Mouse (Mus musculus) Patski (cell line): ENCODE measurements at regions not wholly inside any gene's neighbourhood (a gene's known extent, or its start where the extent isn't known, plus 50 kb on each side); places are given as distances from the start of the nearest gene placed in this dataset.

ENCODE experiments used
- ATAC-seq: fragments of 100-300 bp; one replicate; pipeline ENCODE4 v1.8.0; 2021
- CTCF ChIA-PET: fragments of 350-600 bp; sonication (Branson Sonifier 250); formaldehyde crosslinking; loops from one replicate; lab custom pipeline; 2022; ENCODE audit warnings: inconsistent platforms; lab: Charles Lee
- POLR2A ChIA-PET: fragments of 350-600 bp; sonication (Branson Sonifier 250); formaldehyde crosslinking; loops from one replicate; lab custom pipeline; 2022; ENCODE audit warnings: antibody characterized with exemption, inconsistent platforms; lab: Charles Lee
- DNase-seq: peaks from one replicate; pipeline ENCODE4 v3.0.0-alpha.2; 2011; ENCODE audit warnings: low read depth, low spot score
- H3K27me3 ChIP-seq: fragments of 371-371 bp; one replicate; pipeline ENCODE4 v1.5.1; 2021
- CTCF ChIP-seq: fragments of 100-300 bp; IDR thresholded peaks from one replicate; pipeline ENCODE4 v1.5.1; 2021
- in situ Hi-C: fragments of 300-500 bp; cut with MboI; formaldehyde crosslinking; loops from 3 replicates; pipeline ENCODE4 v1.11.1; 2018; ENCODE audit warnings: low pct_unique_long_range_greater_than_20kb, mixed read lengths

DNA sequence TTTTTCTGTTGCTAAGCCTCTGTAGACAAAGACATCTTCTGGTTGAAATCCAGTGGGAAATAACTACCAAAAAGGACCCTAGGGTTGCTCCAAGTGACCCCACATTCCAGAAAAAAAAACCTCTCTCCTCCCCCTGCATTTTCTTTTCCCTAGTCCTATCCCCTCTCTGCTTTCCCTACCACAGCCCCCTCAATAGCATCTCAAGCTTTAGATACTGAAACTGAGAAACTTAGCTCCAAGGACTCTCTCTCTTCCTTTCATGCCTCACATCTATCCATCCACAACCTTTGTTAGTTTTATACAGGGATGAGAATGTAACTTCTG is 207.5 kb upstream of the Ercc4 start:
- CTCF ChIA-PET = no interaction called here
- POLR2A ChIA-PET = no interaction called here
- in situ Hi-C loops = no loop called here

DNA sequence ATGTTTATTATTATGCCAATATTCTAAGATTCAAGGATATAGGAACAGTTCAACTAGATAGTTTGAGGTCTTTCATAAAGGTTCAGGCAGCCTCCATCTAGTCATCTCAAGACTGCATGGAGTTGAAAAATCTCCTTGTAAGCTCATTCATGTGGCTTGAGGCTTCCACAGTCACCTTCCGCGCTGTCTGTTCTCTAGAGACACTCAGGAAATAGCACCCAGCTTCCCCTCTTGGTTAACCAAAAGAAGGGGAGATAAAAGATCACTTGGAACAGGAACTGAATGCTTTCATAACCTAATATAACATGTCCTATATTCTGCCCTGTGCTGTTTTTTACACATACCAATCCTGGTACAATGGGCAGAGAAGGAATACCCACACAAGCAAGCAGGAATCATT is 206.3 kb upstream of the Ercc4 start:
- no peak for DNase-seq
- peaks cover 19% of the 10 kb centered on the region for H3K27me3 ChIP-seq
- TF ChIP-seq CTCF = no peak
- ChIA-PET POLR2A (no interaction called here), CTCF (no interaction called here)
- in situ Hi-C loops = no loop called here
- ATAC-seq = no peak

More for the DNA sequence above, 207.5 kb upstream of the Ercc4 start:
- peaks cover 13% of the 10 kb centered on the region for H3K27me3 ChIP-seq
- DNase-seq (no peak), ATAC-seq (peak; percentile 31)
- no peak for TF ChIP-seq CTCF

DNA sequence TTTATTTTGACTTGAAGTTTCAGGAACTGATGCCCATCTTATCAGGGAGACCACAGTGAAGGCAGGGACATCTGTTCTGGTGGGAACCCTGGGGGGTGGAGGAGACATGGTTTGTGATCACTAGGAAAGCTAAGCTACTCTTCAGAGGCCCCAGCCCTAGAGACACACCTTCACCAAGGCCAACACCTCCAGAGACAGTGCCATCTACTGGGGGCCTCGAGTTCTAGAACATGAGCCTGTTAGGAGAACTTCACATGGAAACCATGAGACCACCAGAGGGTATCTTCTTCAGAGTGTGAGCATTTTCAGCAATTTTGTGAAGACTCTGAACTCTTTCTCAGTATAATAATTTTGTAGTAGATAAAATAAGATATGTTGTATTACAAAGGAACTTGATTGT is 204.5 kb upstream of the Ercc4 start:
- no peak for TF ChIP-seq CTCF
- POLR2A ChIA-PET = no interaction called here
- H3K27me3 ChIP-seq = peaks cover 21% of the 10 kb centered on the region
- CTCF ChIA-PET = no interaction called here
- ATAC-seq = no peak
- in situ Hi-C loops = no loop called here
- DNase-seq = no peak

DNA sequence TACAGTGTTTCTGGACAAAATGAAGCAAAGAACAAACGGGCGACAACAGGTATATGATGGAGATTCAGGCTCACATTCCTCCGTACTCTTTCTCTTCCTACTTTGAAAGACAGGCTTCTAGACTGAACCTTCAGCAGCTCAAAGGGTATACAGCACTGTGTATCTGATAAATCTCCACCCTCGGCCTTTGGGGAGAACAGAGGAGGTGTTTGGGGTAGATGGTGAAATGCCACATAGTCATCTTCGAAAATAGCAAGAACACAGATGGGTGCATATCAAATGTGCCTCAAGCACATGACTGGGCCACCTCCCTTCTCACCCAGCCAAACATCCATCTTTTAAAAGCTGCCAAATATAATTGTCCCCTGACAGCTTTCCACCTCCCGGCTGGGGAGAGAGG is 184.8 kb upstream of the Ercc4 start:
- CTCF ChIA-PET = interaction anchor here (1.0 kb wide), 1 partner anchor 19 kb away, joined by 3 read pairs; no protein-coding TSS in a partner anchor
- TF ChIP-seq CTCF = no peak

DNA sequence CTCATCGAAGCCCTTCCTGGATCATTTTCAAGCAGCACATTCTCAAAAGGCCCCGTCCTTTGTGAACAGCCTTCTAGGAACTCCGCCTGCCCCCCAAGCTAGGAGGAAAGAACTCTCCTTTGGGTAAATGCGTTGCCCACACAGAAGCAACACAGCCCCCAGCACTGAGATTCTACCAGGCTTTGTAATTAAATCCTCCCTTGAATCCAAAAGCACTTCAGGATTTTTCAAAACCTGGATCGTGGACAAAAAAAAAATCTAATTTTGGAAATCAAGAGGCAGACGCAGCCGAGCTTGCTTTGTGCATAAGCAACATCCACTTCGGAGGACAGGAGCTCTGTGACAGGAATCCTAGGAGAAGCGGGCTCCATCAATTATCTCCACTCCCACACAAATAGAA is 183.6 kb upstream of the Ercc4 start:
- in situ Hi-C loops = no loop called here
- no peak for DNase-seq
- POLR2A ChIA-PET = no interaction called here
- H3K27me3 ChIP-seq = peaks cover 16% of the 10 kb centered on the region
- TF ChIP-seq CTCF = no peak
- ATAC-seq = no peak
- CTCF ChIA-PET = interaction anchor here (1.2 kb wide), 1 partner anchor 9 kb away, joined by 3 read pairs; no protein-coding TSS in a partner anchor

More for the DNA sequence above, 184.8 kb upstream of the Ercc4 start:
- ATAC-seq (no peak), DNase-seq (no peak)
- peaks cover 11% of the 10 kb centered on the region for H3K27me3 ChIP-seq
- in situ Hi-C loops = no loop called here
- POLR2A ChIA-PET = no interaction called here

DNA sequence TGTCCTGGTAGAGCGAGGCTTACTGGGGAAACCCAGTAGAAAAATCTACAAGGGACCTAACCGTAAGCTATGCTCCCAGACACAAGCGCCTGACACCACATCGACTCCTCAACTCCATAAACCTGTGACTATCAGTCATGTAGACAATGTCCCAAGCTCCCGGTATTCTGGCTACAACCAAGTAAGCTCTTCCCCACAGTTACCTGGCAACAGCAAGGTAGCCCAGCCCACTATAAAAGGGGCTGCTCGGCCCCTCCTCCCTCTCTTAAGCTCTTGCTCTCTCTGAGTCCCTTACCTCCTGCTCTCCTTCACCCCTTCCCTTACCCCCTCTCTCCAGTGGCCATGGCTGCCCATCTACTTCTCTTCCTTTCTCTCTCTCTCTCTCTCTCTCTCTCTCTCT is 178.4 kb upstream of the Ercc4 start:
- TF ChIP-seq CTCF = no peak
- CTCF ChIA-PET = no interaction called here
- in situ Hi-C loops = no loop called here
- no peak for DNase-seq
- peaks cover 11% of the 10 kb centered on the region for H3K27me3 ChIP-seq
- POLR2A ChIA-PET = no interaction called here
- ATAC-seq = no peak

DNA sequence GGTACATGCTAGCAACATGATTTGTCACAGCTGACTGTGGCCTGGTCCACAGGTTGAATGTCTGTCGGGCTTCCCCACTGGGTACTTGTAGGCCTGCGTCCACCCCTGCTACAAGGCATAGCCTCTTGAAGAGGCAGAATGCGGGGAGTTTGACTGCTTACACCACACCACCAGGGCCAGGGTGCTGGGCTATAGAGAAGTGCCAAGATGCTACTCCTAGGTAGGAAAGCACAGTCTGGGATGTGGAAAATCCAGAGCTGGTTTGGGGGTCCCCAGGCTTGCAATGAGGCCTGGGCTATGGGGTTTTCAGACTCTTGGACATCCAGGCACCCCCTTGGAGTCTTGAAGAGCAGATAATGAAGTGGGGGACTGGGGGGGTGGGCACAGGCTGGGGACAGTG is 176.5 kb upstream of the Ercc4 start:
- in situ Hi-C loops = no loop called here
- DNase-seq (no peak), ATAC-seq (no peak)
- POLR2A ChIA-PET = no interaction called here
- TF ChIP-seq CTCF = no peak
- peaks cover 11% of the 10 kb centered on the region for H3K27me3 ChIP-seq
- CTCF ChIA-PET = no interaction called here

DNA sequence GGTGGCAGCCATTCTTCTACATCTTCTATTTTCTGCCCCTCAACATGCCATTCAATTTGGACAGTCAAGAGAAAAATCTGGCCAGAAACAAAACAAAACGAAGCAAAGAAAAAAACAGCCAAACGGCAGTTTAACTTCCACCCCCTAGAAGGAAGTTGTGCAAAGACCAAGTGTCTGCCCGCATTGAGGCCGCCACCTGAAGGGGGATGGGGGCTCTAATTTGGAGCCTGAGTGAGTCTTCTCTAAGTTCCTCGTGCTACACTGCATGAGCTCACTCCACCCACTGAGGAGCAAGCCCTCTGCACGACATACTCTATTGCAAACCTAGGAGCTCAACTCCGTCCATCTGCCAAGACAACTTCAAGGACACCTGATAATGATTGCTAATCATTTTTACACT is 174.9 kb upstream of the Ercc4 start:
- ATAC-seq = no peak
- in situ Hi-C loops = no loop called here
- CTCF ChIA-PET = interaction anchor here (1.0 kb wide), 1 partner anchor 9 kb away, joined by 3 read pairs; no protein-coding TSS in a partner anchor
- no peak for TF ChIP-seq CTCF
- DNase-seq = no peak
- POLR2A ChIA-PET = interaction anchor here (0.6 kb wide), 1 partner anchor 57 kb away, joined by 4 read pairs; no protein-coding TSS in a partner anchor
- peaks cover 5% of the 10 kb centered on the region for H3K27me3 ChIP-seq

DNA sequence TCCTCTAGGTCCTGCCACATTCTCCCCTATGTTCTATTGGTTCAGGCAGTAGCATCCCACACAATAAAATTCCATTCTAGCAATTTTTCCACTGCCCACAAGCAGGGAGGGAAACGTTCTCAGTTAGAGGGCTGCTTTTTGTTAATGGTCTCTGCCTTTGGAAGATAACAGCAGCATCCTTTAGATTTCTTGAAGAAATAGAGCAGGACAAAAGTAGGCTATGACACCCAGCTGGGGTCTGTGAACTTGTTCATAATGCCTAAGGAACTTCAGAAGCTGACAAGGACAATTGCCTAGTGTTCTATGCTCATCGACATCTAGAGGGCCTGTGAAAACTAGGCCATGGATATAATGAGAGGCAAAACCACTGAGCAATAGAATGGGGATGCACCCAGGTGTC is 174.2 kb upstream of the Ercc4 start:
- POLR2A ChIA-PET = interaction anchor here (0.6 kb wide), 1 partner anchor 58 kb away, joined by 4 read pairs; no protein-coding TSS in a partner anchor
- CTCF ChIA-PET = interaction anchor here (1.0 kb wide), 1 partner anchor 9 kb away, joined by 3 read pairs; no protein-coding TSS in a partner anchor
- no peak for ATAC-seq
- DNase-seq = no peak
- in situ Hi-C loops = no loop called here
- peaks cover 5% of the 10 kb centered on the region for H3K27me3 ChIP-seq
- TF ChIP-seq CTCF = no peak

DNA sequence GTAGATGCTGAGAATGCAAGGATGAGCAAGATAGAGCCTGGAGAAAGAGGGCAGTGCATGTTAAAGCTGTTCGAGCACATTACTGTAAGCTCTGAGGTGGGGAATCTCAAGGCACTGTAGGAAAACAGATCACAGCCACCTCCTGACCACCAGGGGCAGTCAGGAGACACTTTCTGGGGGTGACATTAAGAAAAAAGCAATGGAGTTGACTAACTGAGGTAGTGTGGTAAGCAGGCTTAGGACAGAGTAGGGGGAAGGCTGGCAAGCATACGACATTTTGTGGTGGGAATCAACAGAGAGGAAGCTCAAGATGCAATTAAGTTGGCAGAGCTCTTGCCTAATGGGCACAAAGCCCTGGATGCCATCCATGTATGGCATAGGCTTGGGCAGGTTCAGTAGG is 172.9 kb upstream of the Ercc4 start:
- POLR2A ChIA-PET = no interaction called here
- DNase-seq = no peak
- no peaks in the 10 kb centered on the region for H3K27me3 ChIP-seq
- ATAC-seq = peak; percentile 35
- CTCF ChIA-PET = interaction anchor here (0.8 kb wide), 1 partner anchor 13 kb away, joined by 3 read pairs; no protein-coding TSS in a partner anchor
- peak; percentile 52 for TF ChIP-seq CTCF
- in situ Hi-C loops = no loop called here

DNA sequence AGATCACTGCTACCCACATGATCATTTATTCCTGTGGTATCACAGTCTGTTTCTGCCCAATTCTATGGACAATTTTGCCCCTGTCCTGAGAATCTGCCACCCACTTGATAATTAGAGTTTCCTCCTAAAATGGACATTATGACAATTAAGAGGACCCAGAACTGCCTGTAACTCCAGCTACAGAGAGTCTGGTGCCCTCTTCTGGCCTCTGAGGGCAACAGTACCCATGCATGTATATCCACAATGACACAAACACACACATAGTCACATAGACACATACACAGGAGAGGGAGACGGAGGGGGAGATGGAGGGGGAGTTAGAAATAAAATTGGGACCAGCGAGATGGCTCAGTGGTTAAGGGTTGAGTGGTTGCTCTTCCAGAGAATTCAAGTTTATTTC is 170.9 kb upstream of the Ercc4 start:
- DNase-seq = no peak
- in situ Hi-C loops = no loop called here
- POLR2A ChIA-PET = no interaction called here
- TF ChIP-seq CTCF = peak; percentile 35
- H3K27me3 ChIP-seq = no peaks in the 10 kb centered on the region
- CTCF ChIA-PET = no interaction called here
- ATAC-seq = no peak

DNA sequence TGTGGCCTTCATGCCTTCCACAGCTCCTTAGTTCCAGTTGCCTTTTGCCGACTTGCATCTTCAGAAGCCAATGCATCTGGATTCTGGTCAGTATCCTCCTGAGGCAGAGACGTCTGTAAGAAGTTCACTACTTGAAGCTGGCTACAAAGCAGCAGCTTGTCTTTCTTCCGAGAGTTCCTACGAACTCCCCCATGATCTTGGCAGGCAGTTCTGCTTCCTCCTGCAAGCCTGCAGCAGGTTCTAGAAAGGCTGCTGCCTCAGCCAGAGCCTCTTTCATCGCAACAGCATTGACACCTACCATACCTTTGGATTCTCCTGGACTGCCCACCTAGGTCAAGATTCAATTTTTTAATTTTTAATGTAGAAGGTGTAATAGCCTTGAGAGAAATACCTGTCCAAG is 158.3 kb upstream of the Ercc4 start:
- DNase-seq (no peak), ATAC-seq (no peak)
- TF ChIP-seq CTCF = no peak
- CTCF ChIA-PET = interaction anchor here (1.1 to 1.2 kb wide), 2 partner anchors 30 to 92 kb away, joined by 3 read pairs; no protein-coding TSS in a partner anchor
- POLR2A ChIA-PET = no interaction called here
- peaks cover 10% of the 10 kb centered on the region for H3K27me3 ChIP-seq
- in situ Hi-C loops = no loop called here
